Mouse (Mus musculus): ENCODE results near the gene Oasl2.

DNA sequence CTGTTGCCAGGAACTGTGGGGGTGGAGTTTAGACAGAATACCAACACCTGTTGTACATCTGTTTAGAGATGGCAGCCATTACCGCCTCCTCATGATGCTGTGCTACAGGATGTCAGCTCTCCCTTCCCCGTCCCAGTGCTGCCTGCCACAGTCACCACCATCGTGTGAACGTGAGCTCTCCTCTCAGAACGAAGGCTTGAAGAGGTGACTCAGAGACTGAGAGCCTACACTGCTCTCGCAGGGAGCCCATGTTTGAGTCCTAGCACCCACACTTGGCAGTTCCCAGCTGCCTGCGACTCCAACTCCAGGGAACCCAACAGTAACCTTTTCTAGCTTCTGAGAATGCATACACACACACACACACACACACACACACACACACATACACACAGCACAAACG, 18.1 kb downstream of the Oasl2 start:
- TF ChIP-seq POLR2A (IDR thresholded peaks at IDR 0.05; ENCODE audit: low read depth, low read length), result no peak
- TF ChIP-seq CTCF (IDR thresholded peaks at IDR 0.05; ENCODE audit: extremely low read depth, insufficient read length, insufficient replicate concordance, low read depth, low read length), result no peak

Measured in small intestine, adult 2 months (tissue).